Mouse (Mus musculus): ENCODE results near the gene Gm11492. TPM values are rescaled to one million over a fixed set of nuclear protein-coding genes. Genes with fewer than 3 reads are reported as not detected.

The Gm11492 gene
- total RNA-seq, 1 experiment from 2014 or later = not detected

Other genes starting within 250 kb of the Gm11492 start
- gene Ppm1e, start 207.6 kb upstream of the Gm11492 start, total RNA-seq (2017) = 1.1 to 8.2 TPM (median 1.6 TPM) in 3 replicates
- 2.6 to 6.8 TPM (median 6.5 TPM) in 3 replicates for gene Rad51c, start 161.7 kb upstream of the Gm11492 start, total RNA-seq (2017)
- 3.7 to 4.4 TPM in 2 of 3 replicates, not detected in the other for gene Tex14, start 161.6 kb upstream of the Gm11492 start, total RNA-seq (2017)
- 6.6 to 16.9 TPM (median 9.6 TPM) in 3 replicates for gene Sept4, start 2.2 kb downstream of the Gm11492 start, total RNA-seq (2017)
- gene Mtmr4, start 25.5 kb downstream of the Gm11492 start, total RNA-seq (2017) = 11.0 to 19.0 TPM (median 13.7 TPM) in 3 replicates
- gene Hsf5, start 50.5 kb downstream of the Gm11492 start, total RNA-seq (2017) = 1.2 TPM in 1 of 3 replicates, not detected in the others
- 5.8 to 17.9 TPM (median 10.8 TPM) in 3 replicates for gene Rnf43, start 96.1 kb downstream of the Gm11492 start, total RNA-seq (2017)
- 123 to 169 TPM (median 136 TPM) in 3 replicates for gene Supt4a, start 170.9 kb downstream of the Gm11492 start, total RNA-seq (2017)
- 4.3 to 7.3 TPM (median 5.4 TPM) in 3 replicates for gene Tspoap1, start 193.9 kb downstream of the Gm11492 start, total RNA-seq (2017)
- not detected in 3 replicates for gene Mpo, start 226.9 kb downstream of the Gm11492 start, total RNA-seq (2017)

Measured in monocyte, adult 5-6 weeks (primary cell).